ENCODE assay signal across 8 mouse cellular contexts in genomic region chr15:81810671-81811598, GRCm38 (mm10). TPM values are rescaled to one million over a fixed set of nuclear protein-coding genes. Genes with fewer than 3 reads are reported as not detected.
DNase-seq lines count a peak whose midpoint lies in the region; ATAC-seq and TF ChIP-seq lines count a peak whose summit lies in the region.

No protein-coding gene starts in this region.

- peak; percentile 99 for DNase-seq in A20 (ENCODE audit: low read depth, low spot score)
- peak; percentile 98 to 99 for DNase-seq in heart, adult 9 months (ENCODE audit: low spot score in 2 of 2)
- DNase-seq in monocyte, adult 2 months (ENCODE audit: low read depth in 1 of 2, low spot score in 2 of 2), result peak; percentile 89 to 92
- peak; percentile 98 for DNase-seq in spleen, postnatal 36 days (ENCODE audit: low spot score in 2 of 2)

- H3K27me3 ChIP-seq in kidney, embryonic 14.5 days (ENCODE audit: control insufficient read depth, insufficient read depth, low read length), result no peaks in the 10 kb centered on the region
- H3K27me3 ChIP-seq in limb, embryonic 15.5 days, result no peaks in the 10 kb centered on the region

- peaks cover 11% of the 10 kb centered on the region for H3K36me3 ChIP-seq in kidney, embryonic 14.5 days (ENCODE audit: control insufficient read depth, insufficient read depth, low read length)
- H3K36me3 ChIP-seq in limb, embryonic 15.5 days, result peaks cover 13% of the 10 kb centered on the region

- H3K4me1 ChIP-seq in bone marrow macrophage, adult 2 months (ENCODE audit: control insufficient read depth, insufficient read depth, low read length), result peaks cover 38% of the 10 kb centered on the region
- H3K4me1 ChIP-seq in embryonic fibroblast, embryonic 13.5 days (ENCODE audit: control insufficient read depth, insufficient read depth, low read length), result peaks cover 6% of the 10 kb centered on the region
- peaks cover 23% of the 10 kb centered on the region for H3K4me1 ChIP-seq in kidney, embryonic 14.5 days (ENCODE audit: control insufficient read depth, insufficient read depth, low read length)
- H3K4me1 ChIP-seq in limb, embryonic 15.5 days, result peaks cover 42% of the 10 kb centered on the region

- H3K27ac ChIP-seq in bone marrow macrophage, adult 2 months (ENCODE audit: insufficient read depth, low read depth, low read length), result peak overlapping the region; percentile 84
- H3K27ac ChIP-seq in embryonic fibroblast, embryonic 13.5 days (ENCODE audit: insufficient read depth, low read length), result peak overlapping the region; percentile 80
- peak overlapping the region; percentile 89 for H3K27ac ChIP-seq in kidney, embryonic 14.5 days (ENCODE audit: low read depth, low read length)
- peak overlapping the region; percentile 93 for H3K27ac ChIP-seq in limb, embryonic 15.5 days

- WGBS in kidney, embryonic 14.5 days, result under 1% methylated on average over 82 of the region's 89 CpGs
- under 1% methylated on average over 81 of the region's 89 CpGs for WGBS in limb, embryonic 15.5 days

- no peaks in the 10 kb centered on the region for H3K9me3 ChIP-seq in kidney, embryonic 14.5 days (ENCODE audit: control insufficient read depth, low read length)
- no peaks in the 10 kb centered on the region for H3K9me3 ChIP-seq in limb, embryonic 15.5 days

- no peak for TF ChIP-seq POLR2A in bone marrow macrophage, adult 2 months (IDR thresholded peaks at IDR 0.05; ENCODE audit: borderline replicate concordance, low read depth, low read length)
- TF ChIP-seq POLR2A in embryonic fibroblast, embryonic 13.5 days (IDR thresholded peaks at IDR 0.05; ENCODE audit: low read depth, low read length), result peak; percentile 70

- peak overlapping the region; percentile 69 for H3K9ac ChIP-seq in kidney, embryonic 14.5 days (ENCODE audit: low read depth, low read length)
- H3K9ac ChIP-seq in limb, embryonic 15.5 days, result peak overlapping the region; percentile 77

- H3K4me3 ChIP-seq in bone marrow macrophage, adult 2 months (ENCODE audit: insufficient read depth, low read length), result peak overlapping the region; percentile 83
- H3K4me3 ChIP-seq in embryonic fibroblast, embryonic 13.5 days (ENCODE audit: insufficient read depth, low read length), result peak overlapping the region; percentile 74
- peak overlapping the region; percentile 60 for H3K4me3 ChIP-seq in kidney, embryonic 14.5 days (ENCODE audit: low read length)
- peak overlapping the region; percentile 82 for H3K4me3 ChIP-seq in limb, embryonic 15.5 days

- ATAC-seq in kidney, embryonic 14.5 days (ENCODE audit: low FRiP score, low TSS enrichment), result peak; percentile 97
- peak; percentile 97 for ATAC-seq in limb, embryonic 15.5 days (ENCODE audit: insufficient number of reproducible peaks, low FRiP score, low TSS enrichment, low read depth)

- no peak for TF ChIP-seq CTCF in bone marrow macrophage, adult 2 months (IDR thresholded peaks at IDR 0.05; ENCODE audit: low read depth, low read length)
- no peak for TF ChIP-seq CTCF in embryonic fibroblast, embryonic 13.5 days (IDR thresholded peaks at IDR 0.05; ENCODE audit: borderline replicate concordance, insufficient read depth, low read length)

- H3K4me2 ChIP-seq in kidney, embryonic 14.5 days (replicated peaks; ENCODE audit: low read depth, low read length), result peak overlapping the region; percentile 65
- peak overlapping the region; percentile 82 for H3K4me2 ChIP-seq in limb, embryonic 15.5 days

RNA-seq across cellular contexts. Expression of gene Tef, which starts 8.7 kb away (rescaled TPM):
- polyA plus RNA-seq in bone marrow macrophage, adult 2 months (2012; ENCODE audit: insufficient read depth, insufficient read length, missing spikeins), result 69.3 and 74.1 TPM in 2 replicates
- polyA plus RNA-seq in embryonic fibroblast, embryonic 13.5 days (2011; ENCODE audit: insufficient read length, low read depth, missing spikeins), result 37.4 and 43.1 TPM in 2 replicates
- 16.1 and 19.2 TPM in 2 replicates for polyA plus RNA-seq in kidney, embryonic 14.5 days (2014; fragmentation: Nextera tagmentation; extraction: Ambion mirVana)
- 28.9 and 30.7 TPM in 2 replicates for polyA plus RNA-seq in limb, embryonic 15.5 days (2015; fragmentation: Nextera tagmentation; extraction: Ambion mirVana)

RNA-seq across cellular contexts. Expression of gene Tob2, which starts 47.7 kb away (rescaled TPM):
- 35.4 and 35.8 TPM in 2 replicates for polyA plus RNA-seq in bone marrow macrophage, adult 2 months (2012; ENCODE audit: insufficient read depth, insufficient read length, missing spikeins)
- 21.4 and 22.8 TPM in 2 replicates for polyA plus RNA-seq in embryonic fibroblast, embryonic 13.5 days (2011; ENCODE audit: insufficient read length, low read depth, missing spikeins)
- polyA plus RNA-seq in kidney, embryonic 14.5 days (2014; fragmentation: Nextera tagmentation; extraction: Ambion mirVana), result 19.4 and 24.1 TPM in 2 replicates
- 29.8 and 32.1 TPM in 2 replicates for polyA plus RNA-seq in limb, embryonic 15.5 days (2015; fragmentation: Nextera tagmentation; extraction: Ambion mirVana)

Comparison
In these comparisons a context has a peak if more than half of its experiments do, and no peak if none do; other contexts are left out.
1. Peak in every context shown above with its lines: DNase-seq, ATAC-seq, H3K4me3 ChIP-seq and H3K27ac ChIP-seq.